Mouse (Mus musculus) limb, embryonic 14.5 days (tissue): ENCODE data around the gene Gm20716. TPM values are rescaled to one million over a fixed set of nuclear protein-coding genes. Genes with fewer than 3 reads are reported as not detected.

ENCODE experiments used
- ATAC-seq: fragments of 200-750 bp; cut with Nextera tagmentation; 2 replicates; pipeline ENCODE4 v1.8.0; 2017; ENCODE audit warnings: low read depth, moderate number of reproducible peaks, moderate TSS enrichment; ENCODE audit not compliant: low FRiP score
- DNase-seq: peaks from one replicate; pipeline ENCODE4 v3.0.0-alpha.2; 2015; ENCODE audit warnings: low spot score
- H3K27ac ChIP-seq: fragments of 300-500 bp; sonication (generic); replicated peaks from 2 replicates; pipeline ENCODE4 v1.5.1; 2014; ENCODE audit warnings: low read depth, mild to moderate bottlenecking, low read length, moderate library complexity, mixed read lengths
- H3K27me3 ChIP-seq: fragments of 300-500 bp; sonication (generic); 2 replicates; pipeline ENCODE4 v1.6.1; 2014; ENCODE audit warnings: low read length, mixed read lengths; ENCODE audit not compliant: control insufficient read depth, insufficient read depth
- H3K36me3 ChIP-seq: fragments of 300-500 bp; sonication (generic); 2 replicates; pipeline ENCODE4 v1.6.1; 2014; ENCODE audit warnings: mild to moderate bottlenecking, low read length, moderate library complexity, mixed read lengths; ENCODE audit not compliant: control insufficient read depth, insufficient read depth
- H3K4me1 ChIP-seq: fragments of 300-500 bp; sonication (generic); 2 replicates; pipeline ENCODE4 v1.6.1; 2014; ENCODE audit warnings: antibody characterized with exemption, low read length, mixed read lengths; ENCODE audit not compliant: control insufficient read depth, insufficient read depth
- H3K4me2 ChIP-seq: fragments of 300-500 bp; sonication (generic); replicated peaks from 2 replicates; pipeline ENCODE4 v1.6.1; 2014; ENCODE audit warnings: low read depth, mild to moderate bottlenecking, low read length, moderate library complexity; ENCODE audit not compliant: severe bottlenecking
- H3K4me3 ChIP-seq: fragments of 300-500 bp; sonication (generic); replicated peaks from 2 replicates; pipeline ENCODE4 v1.5.1; 2014; ENCODE audit warnings: low read length
- H3K9ac ChIP-seq: fragments of 300-500 bp; sonication (generic); 2 replicates; pipeline ENCODE4 v1.6.1; 2014; ENCODE audit warnings: mild to moderate bottlenecking, low read depth, low read length, moderate library complexity; ENCODE audit not compliant: severe bottlenecking
- H3K9me3 ChIP-seq: fragments of 300-500 bp; sonication (generic); 2 replicates; pipeline ENCODE4 v1.6.1; 2016; ENCODE audit warnings: low read length; ENCODE audit not compliant: control insufficient read depth
- POLR2A ChIP-seq: fragments of 200-500 bp; IDR thresholded peaks from 2 replicates; pipeline ENCODE4 v1.8.0; 2012; ENCODE audit warnings: inconsistent platforms, mild to moderate bottlenecking, moderate library complexity, borderline replicate concordance; ENCODE audit not compliant: insufficient read depth, insufficient read length; ENCODE audit errors: extremely low read depth
- WGBS: fragments of 180-500 bp; shearing (Covaris S2); extraction: QIAGEN DNeasy Blood & Tissue Kit; methylation state at CpG from one replicate; pipeline ENCODE4 v1.1.7; 2014; 5-methylcytosine and 5-hydroxymethylcytosine counted together
- polyA plus RNA-seq, 2 experiments: library from polyadenylated mRNA; depleted of rRNA in 1 of 2; stranded (reverse) in 1 of 2; unstranded in 1 of 2; fragments of >200 nt; fragmentation: Nextera tagmentation in 1 of 2; extraction: Ambion mirVana in 1 of 2; gene quantifications; 2 replicates each; pipeline versions ENCODE4 v1.2.1 to v1.2.3; 2012 to 2014

Gm20716 gene
- polyA plus RNA-seq, 2 experiments = 22.9 to 28.6 TPM

DNA sequence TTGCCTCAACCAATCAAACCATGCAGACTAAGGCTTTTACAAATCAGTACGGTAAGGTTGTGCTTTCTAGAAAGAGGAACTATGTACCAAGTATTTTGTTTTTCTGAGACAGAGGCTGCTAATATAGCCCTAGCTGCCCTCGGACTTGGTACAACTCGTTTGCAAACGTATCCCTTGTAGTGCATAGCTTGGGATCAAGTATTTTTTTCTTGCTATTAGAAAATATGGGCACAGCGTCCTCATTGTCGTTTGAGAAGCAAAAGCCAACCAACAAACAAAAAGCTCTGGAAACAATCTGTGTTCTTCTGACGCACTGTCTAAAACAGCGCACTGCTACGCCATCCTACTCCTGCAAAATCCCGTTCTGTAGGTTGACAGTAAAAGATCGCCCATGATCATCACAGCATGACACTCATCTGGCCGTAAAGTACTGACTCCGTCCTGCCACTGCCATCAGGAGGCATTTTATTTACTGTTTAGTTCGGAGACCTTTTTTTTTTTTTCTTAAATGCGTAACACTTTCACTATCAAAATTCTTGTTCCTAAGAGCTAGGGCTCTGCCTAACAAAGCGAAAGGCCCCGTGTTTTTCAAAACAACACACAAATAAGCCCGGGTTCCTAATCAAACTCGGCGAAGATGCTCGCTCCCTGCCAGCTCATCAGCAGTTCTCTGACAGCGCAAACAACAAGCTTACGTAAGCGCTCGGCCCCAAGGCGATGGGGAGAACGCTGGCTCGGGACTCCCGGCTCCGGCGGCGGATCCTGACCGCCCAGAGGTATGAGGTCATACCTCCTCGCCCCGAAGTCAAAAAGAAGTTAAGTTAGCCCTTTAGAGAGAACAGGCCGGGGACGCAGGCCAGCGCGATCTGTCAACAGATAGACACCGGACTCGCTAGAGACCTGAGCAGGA, 793 bp downstream of the Gm20716 start:
- H3K27ac ChIP-seq = peak overlapping the region; percentile 91
- peaks cover 46% of the 10 kb centered on the region for H3K36me3 ChIP-seq
- no peaks in the 10 kb centered on the region for H3K27me3 ChIP-seq
- no peaks in the 10 kb centered on the region for H3K9me3 ChIP-seq
- peak overlapping the region; percentile 97 for H3K4me2 ChIP-seq
- H3K4me1 ChIP-seq = peaks cover 19% of the 10 kb centered on the region
- H3K4me3 ChIP-seq = peak overlapping the region; percentile 100
- peak overlapping the region; percentile 93 for H3K9ac ChIP-seq
- no peak for TF ChIP-seq POLR2A
- no peak for DNase-seq
- 18% methylated on average over 41 of the region's 41 CpGs for WGBS
- ATAC-seq = no peak

DNA sequence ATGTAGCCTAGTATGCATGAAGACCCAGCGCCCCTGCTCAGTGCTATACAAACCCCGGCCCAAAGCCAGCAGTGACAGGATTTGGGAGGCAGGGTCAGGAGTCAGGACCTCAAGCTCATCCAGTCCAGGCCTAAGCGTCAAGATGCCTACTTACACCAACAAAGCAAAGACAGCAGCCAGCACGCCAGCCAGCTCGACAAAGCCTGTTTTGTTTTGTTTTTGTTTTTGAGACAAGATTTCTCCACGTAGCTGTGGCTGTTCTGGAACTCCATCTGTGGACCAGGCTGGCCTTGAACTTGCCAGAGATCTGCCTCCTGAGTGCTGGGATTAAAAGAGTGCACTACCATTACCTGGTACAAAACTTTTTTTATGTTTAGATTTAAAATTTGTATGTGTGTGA, 6.8 kb downstream of the Gm20716 start:
- Histone ChIP-seq H3K36me3 (peaks cover 78% of the 10 kb centered on the region), H3K27me3 (no peaks in the 10 kb centered on the region), H3K4me2 (no peak overlapping the region), H3K9me3 (no peaks in the 10 kb centered on the region), H3K27ac (no peak overlapping the region), H3K4me3 (no peak overlapping the region), H3K4me1 (no peaks in the 10 kb centered on the region), H3K9ac (no peak overlapping the region)
- 84% methylated on average over 6 of the region's 6 CpGs for WGBS
- DNase-seq (no peak), ATAC-seq (no peak)
- TF ChIP-seq POLR2A = no peak

DNA sequence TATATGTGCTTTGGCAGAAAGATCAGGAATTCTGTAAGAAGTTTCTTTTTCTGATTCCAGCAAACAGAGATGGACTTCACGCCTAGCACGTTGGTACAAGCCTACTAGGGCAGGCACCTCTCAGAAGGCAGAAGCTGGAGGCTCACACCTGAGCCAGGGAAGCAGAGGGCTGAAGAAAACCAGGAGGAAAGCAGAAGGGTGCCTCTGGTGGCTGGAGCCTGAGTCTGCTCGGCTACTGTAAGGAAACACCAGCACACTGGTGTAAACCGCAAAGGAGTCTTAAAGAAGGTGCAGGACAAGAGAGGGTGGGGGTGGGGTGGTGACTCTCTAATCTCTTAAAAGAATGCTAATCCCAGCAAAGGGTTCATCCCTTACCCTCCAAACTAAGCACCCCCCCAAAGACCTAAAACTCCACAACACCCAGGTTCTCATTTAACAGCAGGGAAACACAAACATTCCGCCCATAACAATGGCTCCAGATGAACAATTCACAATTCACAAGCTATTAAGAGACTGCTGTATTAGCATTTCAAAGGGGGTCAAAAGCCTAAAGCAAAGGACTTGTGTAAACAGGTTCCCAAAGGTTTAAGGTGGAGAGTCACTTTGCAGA, 16.3 kb downstream of the Gm20716 start:
- Histone ChIP-seq H3K4me3 (no peak overlapping the region), H3K36me3 (peaks cover 84% of the 10 kb centered on the region), H3K9ac (no peak overlapping the region), H3K27me3 (no peaks in the 10 kb centered on the region), H3K9me3 (no peaks in the 10 kb centered on the region), H3K4me2 (no peak overlapping the region), H3K27ac (no peak overlapping the region), H3K4me1 (no peaks in the 10 kb centered on the region)
- TF ChIP-seq POLR2A = no peak
- 45% methylated on average over 5 of the region's 5 CpGs for WGBS
- ATAC-seq (no peak), DNase-seq (no peak)

DNA sequence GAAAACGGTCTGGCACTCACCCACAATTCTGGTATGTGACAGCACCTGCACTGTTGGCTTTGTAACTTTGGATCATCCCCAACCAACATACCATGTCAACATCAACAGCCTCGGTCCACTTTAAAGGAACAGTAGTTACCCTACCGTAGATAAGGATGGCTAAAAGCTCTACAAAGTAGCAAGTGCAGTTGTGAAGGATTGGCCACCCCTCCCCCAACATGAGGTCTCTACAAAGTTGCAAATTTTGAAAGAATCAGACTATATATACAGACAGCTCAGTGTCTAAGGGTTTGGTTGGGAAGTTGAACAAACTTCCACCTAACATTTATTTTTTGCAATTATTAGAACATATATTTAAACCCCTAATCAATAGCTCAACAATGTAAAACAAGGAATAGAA, 22.3 kb downstream of the Gm20716 start:
- ATAC-seq = no peak
- TF ChIP-seq POLR2A = no peak
- no peak overlapping the region for H3K9ac ChIP-seq
- DNase-seq = no peak
- peaks cover 10% of the 10 kb centered on the region for H3K4me1 ChIP-seq
- peak overlapping the region; percentile 99 for H3K27ac ChIP-seq
- peak overlapping the region; percentile 53; the same call in 1 of the 2 replicates for H3K4me2 ChIP-seq
- no peaks in the 10 kb centered on the region for H3K27me3 ChIP-seq
- H3K4me3 ChIP-seq = peak overlapping the region; percentile 98; the same call in 1 of the 2 replicates
- H3K36me3 ChIP-seq = peaks cover 48% of the 10 kb centered on the region
- peaks cover 4% of the 10 kb centered on the region for H3K9me3 ChIP-seq
- WGBS = 94% methylated on average over 3 of the region's 3 CpGs

DNA sequence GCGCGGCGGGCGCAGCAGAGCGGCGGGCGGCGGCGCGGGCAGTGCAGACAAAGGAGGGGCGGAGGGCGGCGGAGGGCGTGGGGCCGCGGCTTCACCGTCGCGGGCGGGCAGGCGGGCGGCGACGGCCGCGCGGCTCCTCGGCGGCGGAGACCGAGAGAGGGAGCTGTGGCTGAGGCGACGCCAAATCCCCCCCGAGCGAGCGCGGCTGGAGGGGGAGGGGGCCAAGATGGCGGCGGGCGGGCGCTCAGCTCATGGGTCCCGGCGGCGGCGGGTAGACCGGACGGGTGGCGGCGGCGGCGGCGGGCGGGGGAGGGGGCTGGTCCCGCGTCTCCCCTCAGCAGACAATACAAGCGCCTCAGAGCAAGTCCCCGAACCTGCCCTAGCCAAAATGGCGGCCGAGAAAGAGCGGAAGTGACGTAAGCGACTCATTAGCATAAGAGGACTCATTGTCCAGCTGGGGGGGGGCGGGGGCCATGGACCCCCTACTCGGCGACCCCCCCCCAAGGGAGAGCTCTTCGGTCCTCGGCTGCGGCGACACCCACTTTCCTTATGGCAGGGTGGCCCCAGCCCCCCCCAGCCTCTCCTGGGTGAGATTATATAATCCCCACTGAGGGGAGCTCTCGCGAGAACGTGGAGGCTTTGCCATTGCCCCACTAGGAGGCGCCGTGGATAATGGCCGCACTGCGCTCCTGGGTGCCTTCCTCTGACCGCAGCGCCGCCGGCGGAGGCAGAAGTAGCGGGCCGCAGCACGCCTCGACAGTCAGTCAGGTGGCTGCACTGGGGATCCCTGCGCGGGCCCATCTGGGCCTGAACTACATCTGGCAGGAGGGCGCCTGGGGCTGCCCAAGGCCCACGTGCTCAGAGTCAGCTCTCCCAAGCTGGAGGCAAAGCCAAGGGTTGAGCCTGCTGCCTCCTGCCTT, 23.2 kb downstream of the Gm20716 start, which contains the start of gene Adnp:
TSS of gene Adnp (minus strand) at position 388 of the 920 bp plus-strand sequence.
- Histone ChIP-seq H3K36me3 (peaks cover 39% of the 10 kb centered on the region), H3K27ac (peak within 1 kb of the TSS; percentile 99), H3K9ac (peak within 1 kb of the TSS; percentile 100), H3K4me2 (peak within 1 kb of the TSS; percentile 77), H3K4me3 (peak within 1 kb of the TSS; percentile 98), H3K4me1 (peaks cover 10% of the 10 kb centered on the region), H3K9me3 (peaks cover 4% of the 10 kb centered on the region), H3K27me3 (no peaks in the 10 kb centered on the region)
- TF ChIP-seq POLR2A = peak; percentile 43; the same call in 1 of the 2 replicates
- WGBS = under 1% methylated on average over 36 of the region's 89 CpGs
- DNase-seq (peak; percentile 97), ATAC-seq (peak; percentile 90)
